Mouse (Mus musculus): ENCODE measurements around the gene Grm2. TPM values are rescaled to one million over a fixed set of nuclear protein-coding genes. Genes with fewer than 3 reads are reported as not detected.

Grm2 gene
- polyA plus RNA-seq, 1 experiment: not detected

GRCm38 (mm10) chr9:106678242-106678641 is 22.4 kb upstream of the Grm2 start:
- Histone ChIP-seq H3K4me3 (replicated peaks) (no peak overlapping the region), H3K27me3 (replicated peaks) (no peaks in the 10 kb centered on the region), H3K36me3 (replicated peaks; ENCODE audit: low read length) (peaks cover 93% of the 10 kb centered on the region), H3K9me3 (no peaks in the 10 kb centered on the region), H3K4me1 (peaks cover 40% of the 10 kb centered on the region)
- TF ChIP-seq GATA1 (IDR thresholded peaks at IDR 0.05; ENCODE audit: borderline replicate concordance, low read length) (no peak), FLI1 (IDR thresholded peaks at IDR 0.05; ENCODE audit: low read length) (no peak)

GRCm38 (mm10) chr9:106677702-106678101 is 21.8 kb upstream of the Grm2 start:
- Histone ChIP-seq H3K36me3 (replicated peaks; ENCODE audit: low read length) (peaks cover 93% of the 10 kb centered on the region), H3K4me1 (peaks cover 40% of the 10 kb centered on the region)
- no peak for TF ChIP-seq GATA1 (IDR thresholded peaks at IDR 0.05; ENCODE audit: borderline replicate concordance, low read length)
- TF ChIP-seq FLI1 (IDR thresholded peaks at IDR 0.05; ENCODE audit: low read length): no peak

GRCm38 (mm10) chr9:106676571-106676970 is 20.7 kb upstream of the Grm2 start:
- H3K36me3 ChIP-seq (replicated peaks; ENCODE audit: low read length): peaks cover 96% of the 10 kb centered on the region

More at GRCm38 (mm10) chr9:106677702-106678101, 21.8 kb upstream of the Grm2 start:
- Histone ChIP-seq H3K4me3 (replicated peaks) (no peak overlapping the region), H3K27me3 (replicated peaks) (no peaks in the 10 kb centered on the region), H3K9me3 (no peaks in the 10 kb centered on the region)

GRCm38 (mm10) chr9:106675965-106676364 is 20.1 kb upstream of the Grm2 start:
- H3K4me3 ChIP-seq (replicated peaks): no peak overlapping the region
- H3K36me3 ChIP-seq (replicated peaks; ENCODE audit: low read length): peaks cover 96% of the 10 kb centered on the region

More at GRCm38 (mm10) chr9:106676571-106676970, 20.7 kb upstream of the Grm2 start:
- no peaks in the 10 kb centered on the region for H3K9me3 ChIP-seq
- no peaks in the 10 kb centered on the region for H3K27me3 ChIP-seq (replicated peaks)
- H3K4me3 ChIP-seq (replicated peaks): no peak overlapping the region
- TF ChIP-seq FLI1 (IDR thresholded peaks at IDR 0.05; ENCODE audit: low read length): no peak
- peaks cover 50% of the 10 kb centered on the region for H3K4me1 ChIP-seq

GRCm38 (mm10) chr9:106675480-106675879 is 19.6 kb upstream of the Grm2 start:
- TF ChIP-seq GATA1 (IDR thresholded peaks at IDR 0.05; ENCODE audit: borderline replicate concordance, low read length): no peak

More at GRCm38 (mm10) chr9:106675965-106676364, 20.1 kb upstream of the Grm2 start:
- Histone ChIP-seq H3K9me3 (no peaks in the 10 kb centered on the region), H3K4me1 (peaks cover 50% of the 10 kb centered on the region), H3K27me3 (replicated peaks) (no peaks in the 10 kb centered on the region)
- TF ChIP-seq FLI1 (IDR thresholded peaks at IDR 0.05; ENCODE audit: low read length) (no peak), GATA1 (IDR thresholded peaks at IDR 0.05; ENCODE audit: borderline replicate concordance, low read length) (no peak)

GRCm38 (mm10) chr9:106673860-106674259 is 18.0 kb upstream of the Grm2 start:
- no peaks in the 10 kb centered on the region for H3K27me3 ChIP-seq (replicated peaks)
- TF ChIP-seq FLI1 (IDR thresholded peaks at IDR 0.05; ENCODE audit: low read length) (no peak), GATA1 (IDR thresholded peaks at IDR 0.05; ENCODE audit: borderline replicate concordance, low read length) (no peak)
- peaks cover 96% of the 10 kb centered on the region for H3K36me3 ChIP-seq (replicated peaks; ENCODE audit: low read length)
- H3K4me1 ChIP-seq: peaks cover 41% of the 10 kb centered on the region
- no peak overlapping the region for H3K4me3 ChIP-seq (replicated peaks)
- no peaks in the 10 kb centered on the region for H3K9me3 ChIP-seq

More at GRCm38 (mm10) chr9:106675480-106675879, 19.6 kb upstream of the Grm2 start:
- Histone ChIP-seq H3K4me1 (peaks cover 50% of the 10 kb centered on the region), H3K27me3 (replicated peaks) (no peaks in the 10 kb centered on the region), H3K36me3 (replicated peaks; ENCODE audit: low read length) (peaks cover 96% of the 10 kb centered on the region), H3K4me3 (replicated peaks) (no peak overlapping the region), H3K9me3 (no peaks in the 10 kb centered on the region)

GRCm38 (mm10) chr9:106664856-106665255 is 9.0 kb upstream of the Grm2 start:
- no peaks in the 10 kb centered on the region for H3K27me3 ChIP-seq (replicated peaks)
- TF ChIP-seq GATA1 (IDR thresholded peaks at IDR 0.05; ENCODE audit: borderline replicate concordance, low read length): no peak
- TF ChIP-seq FLI1 (IDR thresholded peaks at IDR 0.05; ENCODE audit: low read length): no peak
- peaks cover 100% of the 10 kb centered on the region for H3K36me3 ChIP-seq (replicated peaks; ENCODE audit: low read length)
- H3K9me3 ChIP-seq: no peaks in the 10 kb centered on the region
- H3K4me1 ChIP-seq: no peaks in the 10 kb centered on the region
- H3K4me3 ChIP-seq (replicated peaks): no peak overlapping the region

GRCm38 (mm10) chr9:106664433-106664832 is 8.6 kb upstream of the Grm2 start:
- no peak for TF ChIP-seq GATA1 (IDR thresholded peaks at IDR 0.05; ENCODE audit: borderline replicate concordance, low read length)
- TF ChIP-seq FLI1 (IDR thresholded peaks at IDR 0.05; ENCODE audit: low read length): no peak
- Histone ChIP-seq H3K9me3 (no peaks in the 10 kb centered on the region), H3K4me1 (no peaks in the 10 kb centered on the region), H3K27me3 (replicated peaks) (no peaks in the 10 kb centered on the region), H3K4me3 (replicated peaks) (no peak overlapping the region), H3K36me3 (replicated peaks; ENCODE audit: low read length) (peaks cover 100% of the 10 kb centered on the region)

GRCm38 (mm10) chr9:106663200-106663599 is 7.3 kb upstream of the Grm2 start:
- TF ChIP-seq GATA1 (IDR thresholded peaks at IDR 0.05; ENCODE audit: borderline replicate concordance, low read length) (no peak), FLI1 (IDR thresholded peaks at IDR 0.05; ENCODE audit: low read length) (no peak)
- H3K27me3 ChIP-seq (replicated peaks): no peaks in the 10 kb centered on the region
- H3K4me3 ChIP-seq (replicated peaks): no peak overlapping the region
- peaks cover 100% of the 10 kb centered on the region for H3K36me3 ChIP-seq (replicated peaks; ENCODE audit: low read length)
- no peaks in the 10 kb centered on the region for H3K4me1 ChIP-seq
- no peaks in the 10 kb centered on the region for H3K9me3 ChIP-seq

- H3K36me3 ChIP-seq (replicated peaks; ENCODE audit: low read length): peaks cover 76% of the 10 kb centered on the region
- H3K27me3 ChIP-seq (replicated peaks): peaks cover 25% of the 10 kb centered on the region
- no peaks in the 10 kb centered on the region for H3K9me3 ChIP-seq
- no peak overlapping the region for H3K4me3 ChIP-seq (replicated peaks)
- no peak for TF ChIP-seq FLI1 (IDR thresholded peaks at IDR 0.05; ENCODE audit: low read length)
- H3K4me1 ChIP-seq: peaks cover 10% of the 10 kb centered on the region; the same call in 1 of the 2 replicates
Measured at GRCm38 (mm10) chr9:106659935-106660334, 4.1 kb upstream of the Grm2 start.

- Histone ChIP-seq H3K36me3 (replicated peaks; ENCODE audit: low read length) (peaks cover 71% of the 10 kb centered on the region), H3K9me3 (no peaks in the 10 kb centered on the region), H3K27me3 (replicated peaks) (peaks cover 29% of the 10 kb centered on the region), H3K4me3 (replicated peaks) (no peak overlapping the region), H3K4me1 (peaks cover 10% of the 10 kb centered on the region; the same call in 1 of the 2 replicates)
- TF ChIP-seq GATA1 (IDR thresholded peaks at IDR 0.05; ENCODE audit: borderline replicate concordance, low read length) (no peak), FLI1 (IDR thresholded peaks at IDR 0.05; ENCODE audit: low read length) (no peak)
Measured at GRCm38 (mm10) chr9:106659441-106659840, 3.6 kb upstream of the Grm2 start.
